20 mouse cellular contexts compared by ENCODE assay signal in genomic region chr11:99489233-99489632, GRCm38 (mm10). TPM values are rescaled to one million over a fixed set of nuclear protein-coding genes. Genes with fewer than 3 reads are reported as not detected.
DNase-seq lines count a peak whose midpoint lies in the region; ATAC-seq and TF ChIP-seq lines count a peak whose summit lies in the region.
"Had no signal": no experiment of that assay in that cellular context is flagged by ENCODE, and none has a peak within 500 bp of the region (broad histone marks: within the 10 kb centered on the region; RNA-seq: fewer than 3 reads in every experiment).

No protein-coding gene starts in this region.

- no peak overlapping the region for H3K27ac ChIP-seq in embryonic facial prominence, embryonic 14.5 days (replicated peaks; ENCODE audit: low read depth, low read length)
- H3K27ac ChIP-seq in embryonic facial prominence, embryonic 10.5 days (replicated peaks), result no peak overlapping the region
- H3K27ac ChIP-seq in lung, embryonic 15.5 days, result peak overlapping the region; percentile 88
- H3K27ac ChIP-seq in limb, embryonic 13.5 days, result peak overlapping the region; percentile 22; the same call in 1 of the 2 replicates
- peak overlapping the region; percentile 96 for H3K27ac ChIP-seq in stomach, embryonic 16.5 days (ENCODE audit: low read length)
- H3K27ac ChIP-seq: forebrain, embryonic 13.5 days; hindbrain, embryonic 14.5 days had no signal

- no peaks in the 10 kb centered on the region for H3K27me3 ChIP-seq in embryonic facial prominence, embryonic 14.5 days (replicated peaks; ENCODE audit: control insufficient read depth, insufficient read depth, low read length)
- H3K27me3 ChIP-seq in embryonic facial prominence, embryonic 10.5 days (replicated peaks; ENCODE audit: low read depth, poor library complexity, severe bottlenecking), result no peaks in the 10 kb centered on the region
- H3K27me3 ChIP-seq in lung, embryonic 15.5 days, result no peaks in the 10 kb centered on the region
- no peaks in the 10 kb centered on the region for H3K27me3 ChIP-seq in limb, embryonic 13.5 days
- no peaks in the 10 kb centered on the region for H3K27me3 ChIP-seq in stomach, embryonic 16.5 days (ENCODE audit: control insufficient read depth, insufficient read depth, low read length)
- H3K27me3 ChIP-seq: forebrain, embryonic 13.5 days had no signal

- TF ChIP-seq POLR2A in lung, adult 2 months (IDR thresholded peaks at IDR 0.05; ENCODE audit: borderline replicate concordance, extremely low read depth, low read depth, low read length), result no peak

- TF ChIP-seq CTCF in lung, adult 2 months (IDR thresholded peaks at IDR 0.05; ENCODE audit: insufficient read depth, low read length), result no peak

- no peak for ATAC-seq in embryonic facial prominence, embryonic 14.5 days (ENCODE audit: low read depth)
- peak; percentile 62; the same call in 1 of the 2 replicates for ATAC-seq in lung, embryonic 15.5 days (ENCODE audit: borderline replicate concordance, extremely low read depth, low FRiP score, low TSS enrichment)
- ATAC-seq in limb, embryonic 13.5 days (ENCODE audit: low FRiP score, low read depth), result no peak
- peak; percentile 79; the same call in 1 of the 2 replicates for ATAC-seq in stomach, embryonic 16.5 days (ENCODE audit: insufficient read depth, low FRiP score)
- ATAC-seq: forebrain, embryonic 13.5 days had no signal

- DNase-seq in embryonic facial prominence, embryonic 14.5 days (ENCODE audit: low spot score), result peak; percentile 48
- no peak for DNase-seq in embryonic facial prominence, embryonic 10.5 days (ENCODE audit: low spot score)
- no peak for DNase-seq in lung, adult 2 months
- no peak for DNase-seq in B cell, adult 2 months
- no peak for DNase-seq in MN1 (ENCODE audit: low spot score)
- DNase-seq: adrenal gland, postnatal 10 days; cerebellum, adult 2 months; kidney, adult 8-10 months; right cerebral cortex, postnatal 25 days; thymus, adult 18-20 months had no signal

- H3K9me3 ChIP-seq in embryonic facial prominence, embryonic 14.5 days (ENCODE audit: control insufficient read depth, low read length), result no peaks in the 10 kb centered on the region
- no peaks in the 10 kb centered on the region for H3K9me3 ChIP-seq in embryonic facial prominence, embryonic 10.5 days
- no peaks in the 10 kb centered on the region for H3K9me3 ChIP-seq in lung, embryonic 15.5 days
- H3K9me3 ChIP-seq in limb, embryonic 13.5 days, result no peaks in the 10 kb centered on the region
- H3K9me3 ChIP-seq in stomach, embryonic 16.5 days (replicated peaks; ENCODE audit: control insufficient read depth, low read length), result no peaks in the 10 kb centered on the region
- H3K9me3 ChIP-seq: forebrain, embryonic 13.5 days; heart, embryonic 12.5 days had no signal

- no peak overlapping the region for H3K4me2 ChIP-seq in embryonic facial prominence, embryonic 14.5 days (ENCODE audit: low read depth, low read length)
- H3K4me2 ChIP-seq in lung, embryonic 15.5 days, result no peak overlapping the region
- H3K4me2 ChIP-seq in limb, embryonic 13.5 days (replicated peaks), result no peak overlapping the region
- H3K4me2 ChIP-seq in stomach, embryonic 16.5 days (ENCODE audit: low read depth, low read length), result peak overlapping the region; percentile 50
- H3K4me2 ChIP-seq: forebrain, embryonic 13.5 days; heart, embryonic 12.5 days; hindbrain, embryonic 14.5 days had no signal

- WGBS in embryonic facial prominence, embryonic 14.5 days, result 42% methylated on average over 3 of the region's 3 CpGs
- WGBS in embryonic facial prominence, embryonic 10.5 days, result 44% methylated on average over 3 of the region's 3 CpGs
- whole genome bisulfite sequencing in lung, embryonic 15.5 days, result 49% methylated on average over 3 of the region's 3 CpGs
- WGBS in lung, adult 2 months, result 58% methylated on average over 3 of the region's 3 CpGs
- 53% methylated on average over 3 of the region's 3 CpGs for WGBS in limb, embryonic 13.5 days
- WGBS in stomach, embryonic 16.5 days, result 41% methylated on average over 3 of the region's 3 CpGs

- H3K9ac ChIP-seq in embryonic facial prominence, embryonic 14.5 days (ENCODE audit: low read depth, low read length), result no peak overlapping the region
- no peak overlapping the region for H3K9ac ChIP-seq in lung, embryonic 15.5 days
- no peak overlapping the region for H3K9ac ChIP-seq in limb, embryonic 13.5 days
- H3K9ac ChIP-seq in stomach, embryonic 16.5 days (ENCODE audit: low read length), result no peak overlapping the region
- H3K9ac ChIP-seq: forebrain, embryonic 13.5 days; heart, embryonic 12.5 days; hindbrain, embryonic 14.5 days had no signal

- no peak overlapping the region for H3K4me3 ChIP-seq in embryonic facial prominence, embryonic 14.5 days (ENCODE audit: low read depth, low read length)
- no peak overlapping the region for H3K4me3 ChIP-seq in embryonic facial prominence, embryonic 10.5 days
- H3K4me3 ChIP-seq in lung, embryonic 15.5 days, result no peak overlapping the region
- H3K4me3 ChIP-seq in lung, adult 2 months (replicated peaks; ENCODE audit: extremely low read depth, low read depth, low read length), result no peak overlapping the region
- H3K4me3 ChIP-seq in limb, embryonic 13.5 days, result no peak overlapping the region
- no peak overlapping the region for H3K4me3 ChIP-seq in stomach, embryonic 16.5 days (replicated peaks; ENCODE audit: low read length)
- H3K4me3 ChIP-seq: forebrain, embryonic 13.5 days; heart, embryonic 12.5 days had no signal

- H3K36me3 ChIP-seq in embryonic facial prominence, embryonic 14.5 days (ENCODE audit: control insufficient read depth, insufficient read depth, low read length), result no peaks in the 10 kb centered on the region
- H3K36me3 ChIP-seq in embryonic facial prominence, embryonic 10.5 days (replicated peaks), result no peaks in the 10 kb centered on the region
- no peaks in the 10 kb centered on the region for H3K36me3 ChIP-seq in lung, embryonic 15.5 days
- H3K36me3 ChIP-seq in limb, embryonic 13.5 days, result no peaks in the 10 kb centered on the region
- H3K36me3 ChIP-seq in stomach, embryonic 16.5 days (ENCODE audit: control insufficient read depth, insufficient read depth, low read length), result no peaks in the 10 kb centered on the region
- H3K36me3 ChIP-seq: heart, embryonic 12.5 days had no signal

- no peaks in the 10 kb centered on the region for H3K4me1 ChIP-seq in embryonic facial prominence, embryonic 14.5 days (ENCODE audit: control insufficient read depth, insufficient read depth, low read length)
- peaks cover 24% of the 10 kb centered on the region for H3K4me1 ChIP-seq in embryonic facial prominence, embryonic 10.5 days
- peaks cover 16% of the 10 kb centered on the region for H3K4me1 ChIP-seq in lung, embryonic 15.5 days
- H3K4me1 ChIP-seq in lung, adult 2 months (ENCODE audit: control insufficient read depth, insufficient read depth, low read length), result no peaks in the 10 kb centered on the region; the same call in 1 of the 2 replicates
- H3K4me1 ChIP-seq in limb, embryonic 13.5 days, result no peaks in the 10 kb centered on the region
- H3K4me1 ChIP-seq in stomach, embryonic 16.5 days (ENCODE audit: control insufficient read depth, insufficient read depth, low read length), result peaks cover 8% of the 10 kb centered on the region; the same call in 1 of the 2 replicates

RNA-seq across cellular contexts. Expression of gene Krt23, which starts 3.7 kb away (rescaled TPM):
- 8.7 and 11.9 TPM in 2 replicates for polyA plus RNA-seq in embryonic facial prominence, embryonic 14.5 days (2014; fragmentation: Nextera tagmentation; extraction: Ambion mirVana)
- polyA plus RNA-seq in embryonic facial prominence, embryonic 10.5 days (2016; fragmentation: Nextera tagmentation; extraction: Ambion mirVana), result 0.21 and 0.31 TPM in 2 replicates
- polyA plus RNA-seq in lung, embryonic 15.5 days (2015; fragmentation: Nextera tagmentation; extraction: Ambion mirVana), result 3.9 and 5.1 TPM in 2 replicates
- 20.2 and 26.1 TPM in 2 replicates for polyA plus RNA-seq in lung, adult 2 months (2012; rRNA removed)
- polyA plus RNA-seq in limb, embryonic 13.5 days (2015; fragmentation: Nextera tagmentation; extraction: Ambion mirVana), result 0.28 and 0.33 TPM in 2 replicates
- 92.1 and 140 TPM in 2 replicates for polyA plus RNA-seq in stomach, embryonic 16.5 days (2015; fragmentation: Nextera tagmentation; extraction: Ambion mirVana)
- polyA plus RNA-seq: forebrain, embryonic 13.5 days; neural tube, embryonic 14.5 days had no signal

RNA-seq across cellular contexts. Expression of gene Krt39, which starts 31.9 kb away (rescaled TPM):
- not detected in 2 replicates for polyA plus RNA-seq in embryonic facial prominence, embryonic 14.5 days (2014; fragmentation: Nextera tagmentation; extraction: Ambion mirVana)
- not detected in 2 replicates for polyA plus RNA-seq in embryonic facial prominence, embryonic 10.5 days (2016; fragmentation: Nextera tagmentation; extraction: Ambion mirVana)
- polyA plus RNA-seq in lung, embryonic 15.5 days (2015; fragmentation: Nextera tagmentation; extraction: Ambion mirVana), result not detected in 2 replicates
- polyA plus RNA-seq in lung, adult 2 months (2012; rRNA removed), result not detected in 2 replicates
- not detected in 2 replicates for polyA plus RNA-seq in limb, embryonic 13.5 days (2015; fragmentation: Nextera tagmentation; extraction: Ambion mirVana)
- polyA plus RNA-seq in stomach, embryonic 16.5 days (2015; fragmentation: Nextera tagmentation; extraction: Ambion mirVana), result 0.14 TPM in 1 of 2 replicates, not detected in the other
- polyA plus RNA-seq: cerebellum, adult 2 months; forebrain, embryonic 13.5 days; gonadal fat pad, adult 2 months; heart, embryonic 12.5 days; hindbrain, embryonic 14.5 days; liver, embryonic 16.5 days; neural tube, embryonic 14.5 days; urinary bladder, adult 2 months had no signal

RNA-seq across cellular contexts. Expression of gene Krt20, which starts 51.3 kb away (rescaled TPM):
- polyA plus RNA-seq in embryonic facial prominence, embryonic 14.5 days (2014; fragmentation: Nextera tagmentation; extraction: Ambion mirVana), result 0.33 TPM in 1 of 2 replicates, not detected in the other
- polyA plus RNA-seq in embryonic facial prominence, embryonic 10.5 days (2016; fragmentation: Nextera tagmentation; extraction: Ambion mirVana), result 0.97 and 1.00 TPM in 2 replicates
- 0.29 and 0.39 TPM in 2 replicates for polyA plus RNA-seq in lung, embryonic 15.5 days (2015; fragmentation: Nextera tagmentation; extraction: Ambion mirVana)
- 0.72 TPM in 1 of 2 replicates, not detected in the other for polyA plus RNA-seq in lung, adult 2 months (2012; rRNA removed)
- polyA plus RNA-seq in limb, embryonic 13.5 days (2015; fragmentation: Nextera tagmentation; extraction: Ambion mirVana), result 0.34 and 0.47 TPM in 2 replicates
- polyA plus RNA-seq in stomach, embryonic 16.5 days (2015; fragmentation: Nextera tagmentation; extraction: Ambion mirVana), result 16.6 and 23.3 TPM in 2 replicates
- polyA plus RNA-seq: cerebellum, adult 2 months; forebrain, embryonic 13.5 days; hindbrain, embryonic 14.5 days had no signal

RNA-seq across cellular contexts. Expression of gene Krt40, which starts 53.7 kb away (rescaled TPM):
- polyA plus RNA-seq in embryonic facial prominence, embryonic 14.5 days (2014; fragmentation: Nextera tagmentation; extraction: Ambion mirVana), result not detected in 2 replicates
- not detected in 2 replicates for polyA plus RNA-seq in embryonic facial prominence, embryonic 10.5 days (2016; fragmentation: Nextera tagmentation; extraction: Ambion mirVana)
- polyA plus RNA-seq in lung, embryonic 15.5 days (2015; fragmentation: Nextera tagmentation; extraction: Ambion mirVana), result not detected in 2 replicates
- polyA plus RNA-seq in lung, adult 2 months (2012; rRNA removed), result not detected in 2 replicates
- not detected in 2 replicates for polyA plus RNA-seq in limb, embryonic 13.5 days (2015; fragmentation: Nextera tagmentation; extraction: Ambion mirVana)
- polyA plus RNA-seq in stomach, embryonic 16.5 days (2015; fragmentation: Nextera tagmentation; extraction: Ambion mirVana), result not detected in 2 replicates
- polyA plus RNA-seq: cerebellum, adult 2 months; forebrain, embryonic 13.5 days; gonadal fat pad, adult 2 months; heart, embryonic 12.5 days; hindbrain, embryonic 14.5 days; liver, embryonic 16.5 days; neural tube, embryonic 14.5 days; urinary bladder, adult 2 months had no signal

Comparison
In these comparisons a context has a peak if more than half of its experiments do, and no peak if none do; other contexts are left out.
1. ATAC-seq: peak in lung, embryonic 15.5 days (single experiment) and stomach, embryonic 16.5 days (single experiment); none in embryonic facial prominence, embryonic 14.5 days (single experiment) and limb, embryonic 13.5 days (single experiment).
2. H3K27ac ChIP-seq: peak in lung, embryonic 15.5 days (single experiment), limb, embryonic 13.5 days (single experiment) and stomach, embryonic 16.5 days (single experiment); none in embryonic facial prominence, embryonic 14.5 days (single experiment) and embryonic facial prominence, embryonic 10.5 days (single experiment).